Mouse (Mus musculus): ENCODE data around the gene Clstn2.

DNA sequence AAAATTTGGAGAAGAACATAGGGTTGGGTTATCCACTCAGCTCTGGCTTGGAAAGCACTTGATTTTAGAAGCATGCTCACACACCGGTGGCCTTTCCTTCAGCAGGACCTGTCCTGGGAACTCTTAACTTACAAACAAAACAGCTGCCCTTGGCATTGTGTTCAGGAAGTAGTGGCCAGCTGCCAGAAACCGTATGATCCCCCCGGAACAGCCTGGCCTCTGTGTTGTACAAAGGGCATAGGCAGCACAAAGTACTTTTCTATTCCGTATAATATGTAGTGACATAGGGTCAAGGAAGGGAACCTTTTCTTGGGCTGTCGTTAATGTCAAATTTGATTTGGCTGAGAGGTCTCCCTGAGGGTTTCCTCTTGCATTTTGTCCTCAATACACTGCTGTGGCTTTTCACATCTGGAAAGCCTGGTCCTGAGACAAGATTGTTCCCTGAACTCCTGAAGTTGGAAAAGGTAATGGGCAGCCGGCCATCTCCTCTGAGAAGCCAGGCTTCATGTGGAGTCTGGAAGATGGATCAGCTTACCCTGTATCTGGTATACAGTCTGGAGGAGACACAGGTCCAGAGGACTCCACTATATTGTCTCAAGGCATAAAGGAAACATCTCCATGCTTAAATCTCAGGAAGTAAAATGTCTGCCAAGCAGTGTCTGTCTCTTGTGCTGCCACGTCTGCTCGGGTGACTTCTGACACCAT, 494.8 kb downstream of the Clstn2 start:
- TF ChIP-seq CTCF (conservative IDR thresholded peaks at IDR 0.05; ENCODE audit: low read length) (no peak), POU5F1 (IDR thresholded peaks at IDR 0.05; ENCODE audit: borderline replicate concordance, low read length) (no peak)

Data from E14TG2a.4 (cell line).